Mouse (Mus musculus): ENCODE results near the gene Krtap19-5.

Krtap19-5 gene

DNA sequence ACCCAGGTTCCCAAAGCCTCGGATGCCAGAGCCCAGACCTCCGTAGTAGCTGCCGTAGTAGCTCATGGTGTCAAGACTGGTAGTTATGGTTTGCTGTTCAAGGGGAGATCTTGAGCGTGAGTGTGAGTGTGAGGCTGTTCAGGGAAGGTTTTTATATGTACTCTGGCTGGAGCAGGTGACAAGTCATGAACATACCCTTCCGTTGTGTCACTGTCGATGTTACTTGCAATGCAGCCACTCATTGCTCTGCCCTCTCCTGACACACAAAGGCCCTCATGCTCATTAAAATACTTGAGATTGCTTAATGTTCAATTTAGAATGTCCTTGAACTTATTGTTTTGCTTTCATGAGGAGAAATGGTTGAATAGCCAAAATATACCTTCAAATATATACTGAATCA, at the start of gene Krtap19-5:
Gene Krtap19-5 (minus strand): TSS at position 101 of the 400 bp plus-strand sequence.
- DNase-seq (ENCODE audit: extremely low read depth, low read depth, low spot score) = no peak

DNA sequence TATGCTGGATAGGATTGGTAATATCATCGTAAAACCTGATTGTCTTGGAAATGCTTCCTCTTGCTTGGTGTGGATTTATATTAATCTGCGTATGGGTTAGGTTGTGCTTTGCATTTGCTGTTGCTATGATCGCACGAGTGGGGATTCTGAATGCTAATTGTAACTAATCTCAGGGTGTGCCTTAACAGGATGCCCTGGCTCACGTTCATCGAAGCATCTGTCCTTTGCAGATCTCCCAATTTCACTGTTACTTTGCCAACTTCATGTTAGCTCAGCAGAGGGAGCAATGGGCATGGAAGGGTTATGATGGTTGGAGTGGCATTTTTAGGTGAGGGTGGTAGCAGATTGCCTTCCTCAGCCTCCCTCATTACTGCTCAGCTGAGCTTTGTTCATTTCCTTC, 44.8 kb upstream of the Krtap19-5 start:
- DNase-seq (ENCODE audit: extremely low read depth, low read depth, low spot score) = no peak

DNA sequence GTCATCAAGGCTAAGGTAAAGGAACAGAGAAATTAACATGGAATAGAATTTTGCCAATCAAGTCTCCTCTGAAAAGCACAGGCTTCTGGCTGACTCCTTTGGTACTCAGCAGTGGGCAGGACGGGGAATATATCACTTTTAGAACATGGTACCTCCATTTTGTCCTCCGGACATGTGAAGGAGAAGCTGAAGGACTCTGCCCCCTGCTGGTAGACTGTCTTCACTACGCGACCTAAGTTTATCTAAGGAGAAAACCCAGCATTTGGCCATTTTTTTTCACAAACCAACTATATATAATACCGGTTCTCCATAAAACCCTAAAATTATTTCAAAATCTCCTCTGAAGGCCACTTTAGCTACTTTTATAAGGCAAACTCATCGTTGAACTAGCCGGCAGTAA, 42.0 kb upstream of the Krtap19-5 start:
- no peak for DNase-seq (ENCODE audit: extremely low read depth, low read depth, low spot score)

DNA sequence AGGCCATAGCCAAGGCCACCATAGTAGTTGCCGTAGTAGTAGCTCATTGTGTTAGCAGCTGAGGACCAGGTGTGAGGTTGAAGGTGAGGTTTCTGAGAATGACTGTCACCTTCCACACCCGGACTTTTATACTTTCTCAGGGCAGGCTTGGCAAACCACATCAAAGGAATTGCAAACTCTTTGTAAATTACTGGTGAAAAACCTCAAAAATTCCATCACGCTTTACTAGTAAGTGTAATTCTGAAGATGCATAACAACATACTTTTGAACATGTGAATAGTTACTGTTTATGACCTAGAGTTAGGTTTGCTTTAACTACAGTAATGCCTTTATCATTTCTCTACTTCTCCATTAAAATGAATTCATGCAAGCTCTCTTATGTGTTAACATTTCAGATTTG, 35.9 kb upstream of the Krtap19-5 start, which contains the start of gene Krtap19-9b:
Gene Krtap19-9b (minus strand): TSS at position 101 of the 400 bp plus-strand sequence.
- no peak for DNase-seq (ENCODE audit: extremely low read depth, low read depth, low spot score)

DNA sequence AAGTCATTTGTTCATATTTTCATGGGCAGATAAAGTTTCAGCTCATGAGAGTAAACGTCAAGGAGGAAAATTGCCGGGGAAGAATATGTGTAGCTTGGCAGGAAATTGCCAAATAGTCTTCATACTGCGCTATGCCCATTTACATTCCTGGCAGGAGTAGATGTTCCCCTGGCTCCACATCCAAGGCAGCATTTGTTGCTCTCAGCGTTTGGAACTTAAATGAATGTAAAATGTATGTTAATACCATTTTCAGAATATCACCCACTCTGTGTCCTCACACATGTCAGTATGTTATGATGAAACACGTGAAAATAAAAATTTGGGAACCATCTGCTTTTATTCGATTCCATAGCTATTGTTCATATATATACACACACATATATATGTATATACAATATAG, 9.4 kb downstream of the Krtap19-5 start:
- no peak for DNase-seq (ENCODE audit: extremely low read depth, low read depth, low spot score)

DNA sequence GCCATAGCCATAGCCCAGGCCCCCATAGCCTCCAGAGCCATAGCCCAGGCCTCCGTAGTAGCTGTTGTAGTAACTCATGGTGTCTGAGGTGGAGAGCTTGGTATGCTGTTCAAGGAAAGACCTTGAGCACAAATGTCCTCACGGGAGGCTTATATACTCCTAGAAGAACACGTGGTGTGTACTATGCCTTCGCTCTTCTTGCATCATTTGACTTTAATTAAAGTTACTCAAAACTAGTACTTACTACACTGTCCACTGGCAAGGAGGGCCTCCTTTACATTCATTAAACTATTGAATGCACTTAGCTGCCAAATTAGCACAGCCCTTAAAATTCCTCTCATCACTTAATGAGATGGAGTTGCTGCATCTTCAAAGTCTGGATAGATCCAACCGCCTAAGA, 11.3 kb downstream of the Krtap19-5 start, which contains the start of gene Krtap19-4:
Gene Krtap19-4 (minus strand): TSS at position 101 of the 400 bp plus-strand sequence.
- DNase-seq (ENCODE audit: extremely low read depth, low read depth, low spot score) = no peak

DNA sequence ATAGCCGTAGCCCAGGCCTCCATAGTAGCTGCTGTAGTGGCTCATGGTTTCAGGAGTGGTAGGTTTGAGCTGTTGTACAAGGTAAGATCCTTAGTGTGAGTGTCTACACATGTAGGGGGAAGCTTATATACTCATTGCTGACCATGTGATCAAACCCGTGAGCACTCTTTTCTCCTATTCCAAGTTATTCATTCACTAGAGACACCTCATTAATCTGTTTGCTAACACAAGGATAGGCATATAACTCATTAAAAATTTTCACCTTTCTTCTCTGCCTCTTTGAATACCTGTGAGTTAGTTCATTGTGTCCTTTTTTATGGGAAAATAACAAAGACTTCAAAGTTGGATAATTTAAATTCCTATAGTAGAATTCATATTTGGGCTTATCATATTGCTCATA, 18.3 kb downstream of the Krtap19-5 start, which contains the start of gene Krtap19-3:
Gene Krtap19-3 (minus strand): TSS at position 101 of the 400 bp plus-strand sequence.
- no peak for DNase-seq (ENCODE audit: extremely low read depth, low read depth, low spot score)

DNA sequence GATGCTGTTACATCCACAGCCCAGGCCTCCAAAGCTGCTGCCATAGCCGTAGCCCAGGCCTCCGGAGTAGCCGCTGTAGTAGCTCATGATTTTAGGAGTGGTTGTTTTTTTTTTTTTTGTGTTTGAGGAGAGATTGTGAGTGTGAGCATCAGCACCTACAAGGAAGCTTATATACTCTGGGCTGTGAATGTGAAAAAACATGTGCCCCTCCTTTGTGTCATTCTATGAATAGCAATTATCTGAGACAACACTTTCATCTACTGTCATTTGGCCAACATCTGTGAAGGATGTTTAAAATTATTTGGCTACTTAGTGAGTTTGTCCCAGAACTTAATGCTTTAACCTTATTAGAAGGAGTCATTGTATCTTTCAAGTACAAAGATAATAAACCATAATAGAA, 22.1 kb downstream of the Krtap19-5 start, which contains the start of gene Krtap19-2:
Gene Krtap19-2 (minus strand): TSS at position 101 of the 400 bp plus-strand sequence.
- DNase-seq (ENCODE audit: extremely low read depth, low read depth, low spot score) = no peak

DNA sequence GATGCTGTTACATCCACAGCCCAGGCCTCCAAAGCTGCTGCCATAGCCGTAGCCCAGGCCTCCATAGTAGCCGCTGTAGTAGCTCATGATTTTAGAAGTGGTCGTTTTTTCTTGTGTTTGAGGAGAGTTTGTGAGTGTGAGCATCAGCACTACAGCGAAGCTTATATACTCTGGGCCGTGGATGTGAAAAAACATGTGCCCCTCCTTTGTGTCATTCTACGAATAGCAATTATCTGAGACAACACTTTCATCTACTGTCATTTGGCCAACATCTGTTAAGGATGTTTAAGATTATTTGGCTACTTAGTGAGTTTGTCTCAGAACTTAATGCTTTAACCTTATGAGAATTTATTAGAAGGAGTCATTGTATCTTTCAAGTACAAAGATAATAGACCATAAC, 26.9 kb downstream of the Krtap19-5 start, which contains the start of gene Krtap19-1:
Gene Krtap19-1 (minus strand): TSS at position 101 of the 400 bp plus-strand sequence.
- no peak for DNase-seq (ENCODE audit: extremely low read depth, low read depth, low spot score)

DNA sequence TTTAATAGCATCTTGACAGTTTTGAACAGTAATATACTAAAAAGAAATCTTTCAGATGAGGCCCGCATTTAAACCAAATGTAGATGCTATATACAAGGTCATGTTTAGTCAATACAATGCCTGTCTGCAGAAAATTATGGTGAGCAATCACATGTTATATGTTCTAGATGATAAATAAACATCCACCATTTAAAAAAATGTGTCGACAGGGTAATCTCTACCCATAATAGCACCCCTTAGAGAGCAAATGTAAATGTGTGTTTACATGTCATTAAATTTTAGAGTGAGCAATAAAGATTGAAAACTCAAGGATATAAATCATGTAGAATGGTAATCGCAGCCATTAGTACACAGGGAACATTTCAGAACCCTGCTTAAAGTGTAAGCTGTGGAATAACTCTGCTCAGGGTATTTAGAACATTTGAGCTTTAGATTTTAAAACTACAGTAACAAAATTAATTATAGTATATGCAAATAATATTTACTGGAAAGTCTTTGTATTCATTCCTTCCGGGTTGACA, 31.3 kb downstream of the Krtap19-5 start:
- DNase-seq (ENCODE audit: extremely low read depth, low read depth, low spot score) = no peak

DNA sequence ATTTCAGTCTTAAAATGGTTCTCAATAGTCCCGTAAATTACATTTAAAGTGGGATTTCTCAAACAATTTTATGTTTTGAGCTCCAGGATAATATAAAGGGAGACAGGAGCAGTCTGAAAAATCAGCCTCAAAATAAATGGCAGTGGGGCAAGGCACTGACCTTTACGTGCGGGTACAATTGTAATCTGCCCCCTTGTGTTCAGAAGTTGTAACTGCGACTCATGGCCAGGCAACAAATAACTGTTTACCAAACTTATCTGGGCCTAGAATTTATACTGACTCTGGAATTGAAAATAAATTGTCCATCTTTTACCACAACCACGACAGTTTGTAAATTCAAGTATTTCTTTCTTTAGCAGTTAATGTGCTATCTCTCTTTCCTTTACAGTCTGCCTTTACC, 44.8 kb downstream of the Krtap19-5 start:
- DNase-seq (ENCODE audit: extremely low read depth, low read depth, low spot score) = no peak

DNA sequence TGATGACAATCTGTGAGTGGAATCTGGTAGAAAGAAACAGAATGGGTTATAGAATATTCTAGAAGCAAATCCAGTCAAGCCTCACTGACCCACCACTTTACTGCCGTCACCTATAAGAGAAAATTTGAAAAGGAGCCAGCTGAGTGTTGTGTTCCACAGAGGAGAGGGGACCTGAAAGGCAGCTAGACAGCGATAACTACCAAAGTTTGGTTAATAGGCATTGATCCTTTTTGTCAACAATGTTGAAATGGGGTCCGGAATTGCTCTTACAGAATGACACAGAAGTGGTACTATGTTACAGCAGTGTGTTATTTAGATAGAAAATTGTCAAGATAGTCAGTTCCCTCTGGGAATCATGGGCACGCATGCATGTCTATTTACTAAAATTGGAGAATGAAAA, 47.7 kb downstream of the Krtap19-5 start:
- no peak for DNase-seq (ENCODE audit: extremely low read depth, low read depth, low spot score)

DNA sequence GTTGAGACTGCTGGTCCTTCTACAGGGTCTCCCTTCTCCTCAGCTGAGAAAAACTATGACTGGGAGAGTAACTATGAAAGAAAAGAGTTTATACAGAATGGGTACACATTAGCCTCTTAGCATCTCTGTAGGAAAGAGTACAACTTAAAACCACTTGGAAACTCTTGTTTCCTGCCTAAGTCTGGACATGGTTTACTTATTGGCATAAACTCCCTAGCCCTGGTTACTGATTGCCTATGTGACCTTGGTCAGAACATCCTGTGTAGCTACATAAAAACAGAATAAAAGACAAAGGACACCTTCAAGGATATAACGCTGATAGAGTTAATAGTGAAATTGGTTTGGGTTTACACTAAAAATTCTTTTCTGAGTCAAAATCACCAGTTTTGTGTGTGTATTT, 48.9 kb downstream of the Krtap19-5 start:
- no peak for DNase-seq (ENCODE audit: extremely low read depth, low read depth, low spot score)

All from fat pad, adult 2 months (tissue).